Mouse (Mus musculus): Measurements from ENCODE around the gene Clec11a.

GRCm38 (mm10) chr7:44353601-44354340 lies 47.1 kb upstream of the Clec11a start:
- TF ChIP-seq CTCF (IDR thresholded peaks at IDR 0.05; ENCODE audit: borderline replicate concordance, insufficient read depth, low read depth, low read length), result no peak
- no peak for TF ChIP-seq POLR2A (IDR thresholded peaks at IDR 0.05; ENCODE audit: borderline replicate concordance, insufficient read depth, low read length)
